Mouse (Mus musculus): ENCODE measurements at regions not wholly inside any gene's neighbourhood (a gene's known extent, or its start where the extent isn't known, plus 50 kb on each side); places are given as distances from the start of the nearest gene placed in this dataset.

DNA sequence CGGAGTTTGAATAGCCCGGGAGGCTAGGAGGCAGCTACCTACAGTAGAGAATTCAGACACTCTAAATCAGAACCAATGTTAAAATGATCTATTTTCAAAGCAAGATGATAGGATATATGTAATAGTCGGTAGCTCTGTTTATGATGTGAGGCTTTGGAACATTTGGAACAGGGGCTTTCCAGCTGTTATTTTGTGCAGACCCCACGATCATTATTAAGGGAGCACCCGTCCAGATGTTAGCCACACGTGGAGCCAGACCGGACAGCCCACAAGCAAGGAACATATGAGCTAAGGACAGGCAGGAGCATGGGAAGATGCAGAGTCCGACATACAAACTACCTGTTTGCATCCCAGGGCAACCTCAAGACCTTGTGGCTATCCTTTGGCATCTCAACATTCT, 74.3 kb upstream of the Cpm start:
- DNase-seq = no peak

DNA sequence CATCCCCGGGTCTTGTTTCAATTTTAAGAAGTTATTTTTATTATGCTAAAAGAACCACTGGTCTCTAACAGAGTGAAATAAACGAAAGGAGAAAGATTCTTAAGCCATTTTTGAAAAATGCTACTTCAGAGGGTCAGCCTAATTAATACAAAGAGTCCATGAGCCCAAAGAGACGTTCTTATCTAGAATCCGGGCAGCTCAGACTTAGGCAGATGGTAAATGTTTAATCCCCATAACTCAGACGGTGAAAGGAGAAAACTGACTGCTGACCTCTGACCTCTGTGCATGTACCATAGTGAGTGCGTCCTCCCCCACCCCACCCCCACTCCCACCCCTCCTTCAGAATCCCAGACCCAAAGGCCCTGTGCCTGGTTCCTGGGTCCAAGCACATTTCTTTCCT, 74.8 kb upstream of the Cpm start:
- no peak for DNase-seq

DNA sequence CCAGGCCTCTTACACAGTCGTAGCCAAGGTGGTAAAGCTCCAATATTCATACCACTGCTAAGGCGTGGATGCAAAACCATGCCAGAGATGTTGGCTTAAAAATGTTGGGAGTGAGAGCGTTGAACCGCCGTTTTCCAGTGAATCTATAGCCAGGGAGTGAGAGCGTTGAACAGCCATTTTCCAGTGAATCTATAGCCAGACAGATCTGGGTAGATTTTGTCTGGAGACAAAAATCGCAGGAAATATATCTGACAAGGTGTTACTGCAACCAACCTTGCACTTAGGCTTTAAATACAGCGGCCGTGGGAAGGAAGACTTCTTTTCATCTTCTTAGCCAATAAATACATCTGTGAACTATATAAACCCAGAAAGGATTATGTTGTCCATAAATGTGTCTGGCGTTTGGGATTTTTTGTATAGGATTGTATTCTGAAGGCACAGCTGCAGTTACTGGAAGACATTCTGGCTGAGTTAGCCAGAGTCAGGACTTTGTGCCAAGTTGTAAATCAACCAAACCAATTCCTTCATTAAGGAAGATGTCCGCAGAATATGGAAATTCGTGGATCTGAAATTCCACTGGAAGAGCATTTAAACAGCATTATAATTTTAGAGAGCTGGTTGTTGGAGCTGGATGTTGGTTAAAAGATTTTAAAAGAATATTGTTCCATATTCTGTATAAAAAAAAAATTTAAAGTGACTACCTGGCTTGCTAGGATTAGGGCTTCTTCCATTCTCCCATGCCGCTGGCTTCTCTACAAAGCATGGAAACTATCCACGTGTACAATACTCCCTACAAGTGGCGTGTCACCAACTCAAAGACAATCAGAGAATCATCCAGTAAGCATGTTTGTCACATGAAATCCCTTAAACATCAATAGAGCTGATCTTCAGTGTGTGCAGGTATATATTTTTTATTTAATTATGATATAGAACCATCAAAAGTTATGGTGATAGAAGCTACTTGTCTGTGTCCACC, 75.8 kb upstream of the Cpm start:
- DNase-seq = no peak

DNA sequence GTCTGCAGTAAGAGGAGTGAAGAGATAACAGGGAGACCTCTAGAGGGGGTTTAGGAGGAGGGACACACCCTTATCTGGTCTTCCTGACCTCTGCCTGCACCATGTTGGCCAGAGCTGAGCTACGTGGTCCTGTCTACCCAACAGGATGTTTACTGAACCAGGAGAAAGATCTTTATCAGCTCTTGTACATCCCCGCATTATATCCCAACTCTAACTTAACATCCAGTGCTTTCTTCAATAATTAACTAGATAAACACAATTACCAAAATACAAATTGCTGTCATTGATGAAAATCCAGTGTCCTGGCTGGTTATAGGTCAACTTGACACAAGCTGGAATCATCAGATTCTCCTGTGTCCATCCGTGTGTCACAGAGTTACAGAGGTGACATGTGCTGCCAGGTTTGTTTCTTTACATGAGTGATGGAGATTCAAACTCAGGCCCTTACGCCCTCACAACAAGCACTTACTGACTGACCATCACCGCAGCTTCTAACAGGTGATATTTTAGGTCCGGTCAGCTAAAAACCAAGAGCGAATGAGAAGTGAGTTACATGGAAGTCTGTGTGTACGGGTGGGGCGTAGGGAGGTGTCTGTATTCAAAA, 77.1 kb upstream of the Cpm start:
- DNase-seq = no peak

DNA sequence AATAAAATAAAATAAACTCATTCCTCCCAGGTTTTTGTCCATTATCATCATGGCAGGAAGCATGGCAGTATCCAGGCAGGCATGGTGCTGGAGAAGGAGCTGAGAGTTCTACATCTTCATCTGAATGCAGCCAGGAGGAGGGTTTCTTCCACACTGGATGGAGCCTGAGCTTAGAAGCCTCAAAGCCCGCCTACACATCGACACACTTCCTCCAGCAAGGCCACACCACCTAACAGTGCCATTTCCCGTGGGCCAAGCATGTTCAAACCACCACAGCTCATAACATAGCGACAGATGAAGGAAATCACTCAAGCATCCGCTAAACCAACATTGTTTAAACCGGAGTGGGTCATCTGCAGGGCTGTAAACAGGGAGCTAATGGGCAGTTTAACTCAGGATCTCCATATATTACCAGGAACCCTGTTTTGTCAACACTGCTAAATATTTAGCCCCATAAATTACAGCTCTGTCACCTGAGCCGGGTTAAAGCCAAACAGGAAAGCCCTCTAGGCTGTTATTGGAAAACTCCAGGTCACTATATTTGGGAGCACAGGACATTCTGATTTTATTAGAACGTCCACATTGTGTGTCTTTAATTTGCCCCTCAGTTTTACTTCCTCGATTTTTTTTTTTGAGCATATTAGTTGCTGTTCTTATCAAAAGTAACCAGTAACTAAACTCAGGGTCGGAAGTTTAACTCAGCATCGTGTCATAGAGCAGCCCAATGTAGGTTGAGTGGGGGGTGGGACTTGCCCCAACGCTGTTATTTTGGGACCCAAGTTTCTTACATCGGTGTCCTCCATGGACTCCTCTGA, 77.9 kb upstream of the Cpm start:
- no peak for DNase-seq

DNA sequence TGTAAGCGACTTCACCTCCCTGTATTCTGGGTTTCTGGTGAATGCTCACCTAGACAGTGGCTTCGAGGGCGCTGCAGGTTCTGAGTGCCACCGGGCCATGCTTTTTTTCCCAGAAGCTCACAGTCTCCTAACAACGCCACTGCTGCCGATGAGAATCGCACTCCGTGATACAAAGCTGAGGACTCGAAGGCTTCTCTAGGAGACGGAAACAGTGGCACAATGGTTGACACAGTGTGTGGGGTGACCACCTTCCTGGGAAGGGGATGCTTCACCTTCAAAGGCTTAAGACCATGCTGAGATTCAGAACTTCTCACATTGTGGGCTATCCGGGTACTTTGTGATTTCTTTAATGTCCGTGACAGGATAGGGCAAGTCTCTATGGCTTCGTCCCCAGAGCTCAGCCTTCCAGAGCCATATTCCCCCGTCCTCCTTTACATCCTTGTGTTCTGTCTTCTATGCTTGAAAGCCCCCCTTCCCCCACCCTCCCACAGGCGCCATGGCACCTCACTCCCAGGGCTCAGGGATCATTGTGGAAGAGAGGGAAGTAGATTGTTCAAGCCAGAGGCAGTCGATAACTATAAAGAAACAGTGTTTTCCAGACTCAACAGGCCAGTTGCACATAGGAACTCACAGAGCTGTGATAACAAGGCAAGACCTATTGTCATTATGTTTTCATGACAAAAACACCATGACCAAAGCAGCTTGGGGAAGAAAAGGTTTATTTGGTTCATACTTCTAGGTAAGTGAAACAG, 79.3 kb upstream of the Cpm start:
- no peak for DNase-seq

DNA sequence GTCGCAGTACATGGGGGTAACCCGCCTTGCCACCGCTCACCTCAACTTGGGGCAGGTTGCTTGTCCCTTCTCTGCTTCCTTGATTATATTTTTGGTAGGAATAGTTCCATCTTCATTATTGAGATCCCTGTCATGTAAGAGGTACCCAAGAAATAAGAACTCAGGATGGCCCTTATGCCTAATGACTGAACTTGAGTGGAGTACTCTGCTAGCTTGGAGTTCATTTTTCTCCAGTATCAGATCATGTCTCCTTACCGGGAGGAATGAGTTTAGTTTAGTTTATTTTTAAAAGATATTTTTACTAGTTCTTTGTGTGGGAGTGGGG, 79.8 kb upstream of the Cpm start:
- DNase-seq = no peak

DNA sequence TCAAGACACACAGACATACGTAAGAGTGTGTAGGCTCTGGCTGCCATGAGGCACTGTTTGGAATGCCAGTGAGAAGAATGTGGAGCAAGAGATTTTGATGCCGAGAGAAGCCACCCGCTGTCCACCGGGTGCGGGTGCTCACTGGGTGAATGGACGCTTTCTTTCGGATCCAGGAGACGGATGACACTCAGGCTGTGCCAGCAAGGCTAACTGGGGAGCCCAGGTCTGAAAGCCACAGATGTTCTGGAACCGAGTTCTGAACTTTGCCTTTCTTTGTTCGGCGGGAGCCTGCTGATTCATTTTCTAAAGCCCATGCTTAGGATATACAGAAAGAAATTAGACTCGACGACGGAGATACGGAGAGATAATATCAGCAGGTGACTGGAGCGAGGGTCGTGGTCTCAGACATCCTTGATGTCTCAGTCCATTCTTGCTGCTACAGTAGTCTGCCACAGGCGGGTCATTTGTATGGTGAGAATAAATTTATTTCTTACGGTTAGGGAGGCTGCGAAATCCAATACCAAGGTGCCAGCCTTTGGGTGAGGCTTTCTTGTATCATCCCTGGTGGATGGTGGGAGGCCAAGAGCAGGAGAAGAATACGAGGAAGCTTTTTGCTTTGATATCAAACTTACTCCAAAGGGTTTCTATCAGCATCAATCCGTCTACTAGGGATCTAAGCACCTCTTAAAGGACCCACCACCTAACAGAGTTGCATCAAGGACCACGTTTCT, 80.4 kb upstream of the Cpm start:
- no peak for DNase-seq

DNA sequence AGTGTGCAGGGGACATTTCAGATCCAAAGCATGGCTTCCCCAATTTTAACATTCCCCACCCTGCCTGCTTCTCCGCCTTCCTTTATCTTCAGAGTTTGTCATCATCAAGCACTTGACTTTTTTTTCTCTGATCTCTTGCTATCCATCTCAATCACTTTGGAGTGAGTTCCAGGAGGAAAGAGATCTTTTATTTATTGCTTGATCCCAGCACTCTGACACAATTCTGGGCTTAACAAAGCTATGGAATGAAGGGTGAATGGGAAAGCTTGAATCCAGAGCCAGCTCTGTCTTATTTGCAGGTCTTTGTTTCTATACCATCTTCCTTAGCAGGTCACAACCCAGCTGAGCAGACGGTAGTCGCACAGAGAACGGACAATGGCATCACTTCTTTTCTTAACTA, 81.0 kb upstream of the Cpm start:
- no peak for DNase-seq

DNA sequence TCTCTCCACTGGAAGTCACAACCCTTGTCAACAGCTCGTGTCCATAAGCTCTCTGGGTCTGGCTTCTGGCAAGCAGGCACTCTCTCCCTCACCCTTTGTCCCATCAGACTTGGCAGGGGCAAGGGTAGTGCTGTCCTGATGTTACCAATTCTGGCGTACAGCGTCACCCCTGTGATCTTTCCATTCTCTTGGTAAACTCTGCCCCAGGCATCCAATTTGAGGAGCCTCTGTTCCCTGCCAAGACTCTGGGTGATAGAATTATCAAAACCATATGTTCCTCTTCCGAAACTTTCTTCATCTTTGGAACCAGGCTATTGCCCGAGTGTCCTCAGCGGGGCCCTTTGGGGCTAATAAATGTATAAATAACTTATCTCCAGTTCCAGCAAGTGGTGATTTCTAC, 82.0 kb upstream of the Cpm start:
- DNase-seq = no peak

DNA sequence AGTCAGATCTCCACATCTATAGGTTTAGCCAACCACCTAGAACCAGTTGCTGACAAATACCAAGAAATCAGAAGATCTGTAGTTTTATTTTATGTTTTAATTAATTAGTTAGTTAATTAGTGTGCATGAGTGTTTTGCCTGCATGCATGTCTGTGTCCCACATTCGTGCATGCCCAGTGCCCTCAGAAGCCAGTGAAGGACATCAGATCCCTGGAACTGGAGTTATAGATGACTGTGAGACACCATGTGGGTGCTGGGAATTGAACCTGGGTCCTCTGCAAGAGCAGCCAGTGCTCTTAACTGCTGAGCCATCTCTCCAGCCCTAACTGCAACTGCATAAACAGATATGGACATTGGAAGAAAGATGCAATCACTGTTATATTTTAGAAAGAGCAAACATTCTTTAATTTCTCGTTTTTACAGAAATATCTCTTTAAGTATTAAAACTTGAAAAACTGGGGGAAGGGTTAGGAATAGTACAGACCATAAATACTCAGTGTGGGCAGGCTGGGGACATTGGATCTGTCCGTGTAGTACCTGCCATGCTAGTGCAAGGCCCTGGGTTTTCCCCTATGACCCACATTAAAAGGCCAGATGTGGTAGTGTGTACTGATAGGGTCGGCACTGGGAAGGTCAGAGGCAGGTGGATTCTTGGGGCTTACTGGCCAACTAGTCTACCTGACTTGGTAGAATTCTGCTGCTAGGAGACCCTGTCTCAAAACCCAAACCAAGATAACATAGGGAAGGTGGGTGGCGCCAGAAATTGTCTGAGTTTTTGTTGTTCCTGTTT, 83.3 kb upstream of the Cpm start:
- DNase-seq = no peak

DNA sequence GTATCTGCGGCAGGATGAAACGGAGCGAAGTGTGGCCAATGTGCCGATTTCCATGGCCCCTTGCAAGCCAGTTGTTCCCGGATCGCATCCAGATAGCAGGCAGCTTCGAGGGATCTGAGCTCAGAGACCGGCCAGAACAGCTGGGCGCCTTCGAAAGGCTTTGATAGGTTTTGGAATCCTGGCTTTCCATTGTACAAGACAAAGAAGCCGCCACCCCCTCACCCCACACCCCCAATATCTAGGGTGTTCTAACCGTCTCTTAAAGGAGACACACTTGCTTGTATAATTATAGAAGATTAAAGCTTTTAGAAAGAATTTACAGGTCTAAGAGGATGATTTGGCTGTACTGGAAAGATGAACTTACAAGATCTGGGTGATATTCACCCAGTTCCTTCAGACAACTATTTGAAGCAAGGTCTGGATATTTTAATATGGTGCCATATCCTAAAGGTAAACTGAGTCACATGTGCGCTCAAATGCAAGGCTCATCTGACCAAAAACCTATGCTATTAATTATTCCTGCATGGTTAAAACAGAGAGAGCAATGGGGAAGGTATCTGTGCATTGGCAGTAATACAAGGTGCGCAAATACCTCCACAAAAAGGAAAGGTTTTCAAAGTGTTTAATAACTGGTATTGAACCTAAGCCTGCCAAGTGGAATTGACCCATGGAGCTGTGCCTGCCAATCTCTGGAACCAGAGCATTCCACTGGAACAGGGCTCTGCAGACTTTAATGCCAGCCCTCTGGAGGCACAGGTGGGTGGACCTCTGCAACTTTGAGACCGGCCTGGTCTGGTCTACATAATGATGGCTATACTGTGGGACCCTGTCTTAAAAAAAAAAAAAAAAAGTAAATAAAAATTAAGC, 84.4 kb upstream of the Cpm start:
- DNase-seq = peak; percentile 48

DNA sequence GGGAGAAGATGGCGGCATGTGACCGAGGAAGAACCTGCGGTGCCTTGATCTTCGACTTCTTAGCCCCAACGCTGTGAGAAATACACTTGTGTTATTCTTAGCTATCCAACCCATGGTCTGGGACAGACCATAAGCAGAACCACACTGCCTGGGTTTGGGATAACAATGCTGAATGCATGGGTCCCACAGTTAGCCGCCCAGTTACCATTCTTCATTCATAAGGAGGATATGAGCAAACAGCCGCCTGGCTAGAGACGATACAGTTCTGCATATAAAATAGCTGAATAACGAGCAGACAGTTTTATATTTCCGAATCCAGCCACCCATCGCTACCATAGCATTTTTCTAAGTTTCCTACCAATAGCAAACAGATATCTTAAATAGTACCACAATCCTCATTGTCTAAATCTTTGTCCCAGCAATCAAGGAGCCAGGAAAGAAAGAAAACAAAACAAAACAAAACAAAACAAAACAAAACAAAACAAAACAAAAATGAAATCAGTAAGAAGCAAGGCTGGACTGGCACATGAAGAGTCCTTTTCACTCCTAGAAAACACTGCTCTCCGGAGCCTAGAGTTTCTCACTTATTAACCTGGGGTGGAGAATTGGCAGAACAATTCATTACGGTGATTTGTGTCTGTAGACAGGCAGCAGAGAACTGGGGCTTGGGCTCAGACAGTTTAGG, 85.2 kb upstream of the Cpm start:
- no peak for DNase-seq

DNA sequence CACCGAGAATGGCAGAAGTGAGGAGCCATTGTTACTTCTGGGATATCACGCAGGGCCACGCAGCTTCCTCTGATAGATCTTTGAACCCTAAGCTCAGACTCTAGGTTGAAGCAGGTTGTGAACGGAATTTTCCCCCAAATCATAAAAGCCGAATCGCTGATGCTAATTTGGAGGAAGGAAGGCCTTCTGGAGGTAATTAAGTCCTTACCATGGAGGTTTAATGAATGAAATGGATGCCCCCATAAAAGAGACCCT, 85.7 kb upstream of the Cpm start:
- DNase-seq = no peak

DNA sequence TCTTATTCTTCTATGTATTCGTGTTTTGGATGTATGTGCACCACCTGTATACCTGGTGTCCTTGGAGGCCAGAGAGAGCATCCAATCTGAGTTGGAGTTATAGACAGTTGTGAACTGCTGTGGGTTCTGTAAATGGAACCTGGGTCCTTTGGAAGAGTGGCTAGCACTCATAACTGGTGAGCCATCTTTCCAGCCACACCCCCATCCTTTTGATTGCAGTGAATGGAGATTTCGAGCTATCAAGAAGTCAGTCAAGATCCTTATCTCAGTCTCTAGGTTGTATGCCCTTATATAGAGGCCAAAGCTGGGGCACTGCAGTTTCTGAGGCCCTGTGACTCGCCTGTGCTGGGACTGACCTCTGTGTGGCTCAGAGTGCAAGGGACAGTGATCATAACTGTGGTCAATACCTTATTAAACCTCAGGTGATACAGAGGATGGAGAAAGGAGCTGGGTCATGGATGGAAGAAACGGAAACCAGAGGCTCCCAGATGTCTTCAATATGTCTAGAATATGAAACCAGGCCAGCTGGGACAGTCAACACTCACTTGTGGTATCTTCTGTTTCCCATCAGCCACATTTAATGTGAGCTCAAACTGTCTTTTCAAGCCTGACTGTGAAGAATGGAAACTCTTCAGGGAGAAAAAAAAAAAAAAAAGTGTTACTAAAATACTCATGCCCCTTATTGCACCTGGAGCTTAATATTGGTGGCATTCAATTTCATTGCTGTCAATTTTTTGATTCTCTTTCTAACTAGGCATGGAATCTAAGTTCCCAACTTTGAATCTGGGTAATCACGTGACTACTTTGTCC, 86.2 kb upstream of the Cpm start:
- DNase-seq = no peak

DNA sequence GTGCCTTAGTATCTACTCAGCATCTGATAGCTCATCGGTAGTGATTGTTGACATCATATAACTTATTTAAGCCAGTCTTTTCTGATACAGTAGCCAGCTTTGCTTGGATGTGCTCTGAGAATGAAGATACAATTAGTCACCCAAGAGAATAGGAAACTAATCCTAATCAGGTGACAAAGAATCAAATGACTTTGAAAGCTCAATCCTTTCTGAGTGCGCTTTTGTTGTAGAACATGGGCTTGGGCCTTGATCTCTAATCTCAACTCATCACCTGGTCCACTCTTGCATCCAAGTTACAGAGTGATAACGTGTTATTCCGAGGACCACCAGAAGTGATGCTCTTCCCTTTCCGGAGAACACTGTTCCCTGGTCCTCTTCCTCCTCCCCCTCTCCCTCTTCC, 86.9 kb upstream of the Cpm start:
- no peak for DNase-seq

DNA sequence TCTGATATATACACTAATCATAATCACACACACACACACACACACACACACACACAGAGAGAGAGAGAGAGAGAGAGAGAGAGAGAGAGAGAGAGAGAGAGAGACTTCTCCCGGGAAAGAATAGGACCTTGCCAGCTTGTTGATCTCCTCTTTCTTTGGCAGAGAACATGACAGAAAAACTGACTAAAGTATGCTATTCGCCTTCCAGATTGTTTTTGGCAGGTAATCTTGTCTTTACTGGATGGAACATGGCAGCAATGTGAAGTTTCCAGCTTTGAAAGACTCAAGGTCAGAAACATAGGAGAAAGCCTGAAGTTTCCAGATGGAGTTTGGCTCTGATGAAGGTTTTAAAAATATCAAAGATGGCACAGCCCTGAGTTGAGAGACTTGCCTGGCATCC, 87.8 kb upstream of the Cpm start:
- DNase-seq = no peak

DNA sequence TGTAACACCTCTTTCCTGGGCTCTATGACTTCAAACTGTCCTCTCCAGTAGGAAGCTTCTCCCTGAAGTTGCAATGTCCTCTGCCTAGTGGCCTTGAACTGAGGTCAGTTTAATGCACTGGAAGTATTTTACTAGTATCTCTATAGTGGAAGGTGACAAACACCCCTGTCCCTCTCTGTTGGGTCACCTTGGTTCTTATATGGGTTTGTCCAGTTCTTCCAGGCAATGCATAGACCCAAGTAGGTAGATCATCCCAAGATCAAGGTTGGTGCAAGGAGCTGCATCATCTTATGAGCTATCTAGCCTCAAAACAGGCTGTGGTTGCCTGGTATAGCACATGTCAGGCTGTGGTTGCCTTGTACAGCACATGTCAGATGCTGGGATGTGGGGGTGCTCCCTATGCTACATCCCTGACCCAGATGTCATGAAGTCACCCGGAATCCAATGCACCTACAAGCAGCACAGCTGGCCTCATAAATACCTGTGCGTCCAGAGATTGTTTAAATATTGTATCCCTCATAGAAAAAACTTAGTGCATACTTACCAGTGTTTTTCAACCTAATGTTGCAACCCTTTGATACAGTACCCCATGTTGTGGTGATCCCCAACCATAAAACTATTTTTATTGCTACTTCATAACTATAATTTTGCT, 88.4 kb upstream of the Cpm start:
- no peak for DNase-seq

DNA sequence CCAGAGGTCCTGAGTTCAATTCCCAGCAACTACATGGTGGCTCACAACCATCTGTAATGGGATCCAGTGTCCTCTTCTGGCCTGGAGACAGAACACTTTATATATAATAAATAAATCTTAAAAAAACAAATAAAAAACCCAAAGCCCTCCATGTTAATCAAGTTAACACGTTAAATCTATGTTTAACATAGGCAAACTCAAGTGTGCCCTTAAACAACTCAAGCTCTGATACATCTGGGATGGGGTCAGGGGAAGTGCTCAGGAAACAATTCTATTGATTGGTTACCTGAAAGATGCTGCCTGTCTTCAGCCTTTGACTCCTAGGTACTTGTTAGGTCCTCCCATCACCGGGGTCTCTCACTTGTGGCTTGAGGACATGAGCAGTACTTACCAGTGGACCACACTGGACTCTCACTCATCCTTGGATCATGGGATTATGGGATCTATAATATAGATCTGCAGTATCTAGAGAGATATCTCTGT, 89.1 kb upstream of the Cpm start:
- DNase-seq = no peak
